ENCODE assay signal across 10 mouse cellular contexts in genomic region chr11:90195756-90196520, GRCm38 (mm10). TPM values are rescaled to one million over a fixed set of nuclear protein-coding genes. Genes with fewer than 3 reads are reported as not detected.
DNase-seq lines count a peak whose midpoint lies in the region; ATAC-seq and TF ChIP-seq lines count a peak whose summit lies in the region.
"Had no signal": no experiment of that assay in that cellular context is flagged by ENCODE, and none has a peak within 500 bp of the region (broad histone marks: within the 10 kb centered on the region; RNA-seq: fewer than 3 reads in every experiment).

No protein-coding gene starts in this region.

- peak; percentile 38 for DNase-seq in hindbrain, postnatal 0 days (ENCODE audit: low spot score)
- no peak for DNase-seq in hindbrain, embryonic 11.5 days (ENCODE audit: low spot score)
- DNase-seq in lung, postnatal 14 days, result peak; percentile 5
- DNase-seq in lung, adult 18-20 months, result no peak
- peak; percentile 64 for DNase-seq in adipocyte (ENCODE audit: low spot score)
- no peak for DNase-seq in frontal cortex, postnatal 10 days (ENCODE audit: low spot score in 2 of 2)
- DNase-seq: spleen, adult 18-20 months had no signal

- no peak for ATAC-seq in hindbrain, postnatal 0 days
- no peak for ATAC-seq in hindbrain, embryonic 11.5 days (ENCODE audit: low FRiP score)
- peak; percentile 75 for ATAC-seq in intestine, embryonic 16.5 days

- 58% methylated on average over 11 of the region's 11 CpGs for WGBS in hindbrain, postnatal 0 days
- WGBS in hindbrain, embryonic 11.5 days, result 90% methylated on average over 11 of the region's 11 CpGs
- WGBS in intestine, embryonic 16.5 days, result 59% methylated on average over 11 of the region's 11 CpGs

- no peak overlapping the region for H3K4me2 ChIP-seq in hindbrain, postnatal 0 days (ENCODE audit: low read depth, low read length)
- no peak overlapping the region for H3K4me2 ChIP-seq in hindbrain, embryonic 11.5 days (replicated peaks; ENCODE audit: low read depth, low read length)
- peak overlapping the region; percentile 37; the same call in 1 of the 2 replicates for H3K4me2 ChIP-seq in intestine, embryonic 16.5 days (ENCODE audit: low read depth, low read length)
- H3K4me2 ChIP-seq: heart, embryonic 12.5 days; hindbrain, embryonic 15.5 days had no signal

- H3K9me3 ChIP-seq in hindbrain, postnatal 0 days (ENCODE audit: low read length), result no peaks in the 10 kb centered on the region
- no peaks in the 10 kb centered on the region for H3K9me3 ChIP-seq in hindbrain, embryonic 11.5 days (ENCODE audit: control insufficient read depth, low read length)
- 0 out of 2 replicates have a peak, but pooled peaks cover 4% of the 10 kb centered on the region for H3K9me3 ChIP-seq in intestine, embryonic 16.5 days (ENCODE audit: control insufficient read depth, low read length)
- H3K9me3 ChIP-seq: heart, embryonic 12.5 days; hindbrain, embryonic 15.5 days had no signal

- no peak for TF ChIP-seq CTCF in hindbrain, postnatal 0 days (IDR thresholded peaks at IDR 0.05; ENCODE audit: low read depth)

- no peak overlapping the region for H3K4me3 ChIP-seq in hindbrain, postnatal 0 days (ENCODE audit: low read length)
- H3K4me3 ChIP-seq in hindbrain, embryonic 11.5 days (ENCODE audit: low read depth, low read length), result no peak overlapping the region
- H3K4me3 ChIP-seq in intestine, embryonic 16.5 days (ENCODE audit: low read length), result no peak overlapping the region; the same call in 1 of the 2 replicates
- H3K4me3 ChIP-seq: heart, embryonic 12.5 days; hindbrain, embryonic 15.5 days had no signal

- no peaks in the 10 kb centered on the region for H3K27me3 ChIP-seq in hindbrain, postnatal 0 days (ENCODE audit: insufficient read depth, low read length)
- H3K27me3 ChIP-seq in hindbrain, embryonic 11.5 days (ENCODE audit: control insufficient read depth, insufficient read depth, low read length), result no peaks in the 10 kb centered on the region
- H3K27me3 ChIP-seq in intestine, embryonic 16.5 days (replicated peaks; ENCODE audit: control insufficient read depth, insufficient read depth, low read length), result no peaks in the 10 kb centered on the region
- H3K27me3 ChIP-seq: heart, embryonic 12.5 days; hindbrain, embryonic 15.5 days had no signal

- H3K36me3 ChIP-seq in hindbrain, postnatal 0 days (ENCODE audit: insufficient read depth, low read length), result no peaks in the 10 kb centered on the region
- H3K36me3 ChIP-seq in hindbrain, embryonic 11.5 days (ENCODE audit: control insufficient read depth, insufficient read depth, low read length), result no peaks in the 10 kb centered on the region
- H3K36me3 ChIP-seq in intestine, embryonic 16.5 days (ENCODE audit: control insufficient read depth, insufficient read depth, low read length), result no peaks in the 10 kb centered on the region
- H3K36me3 ChIP-seq: heart, embryonic 12.5 days; hindbrain, embryonic 15.5 days had no signal

- no peak overlapping the region for H3K27ac ChIP-seq in hindbrain, postnatal 0 days
- no peak overlapping the region for H3K27ac ChIP-seq in hindbrain, embryonic 11.5 days (ENCODE audit: low read depth, low read length)
- peak overlapping the region; percentile 48 for H3K27ac ChIP-seq in intestine, embryonic 16.5 days (ENCODE audit: low read length)
- H3K27ac ChIP-seq: hindbrain, embryonic 15.5 days had no signal

- H3K4me1 ChIP-seq in hindbrain, postnatal 0 days (ENCODE audit: insufficient read depth, low read length), result no peaks in the 10 kb centered on the region
- H3K4me1 ChIP-seq in hindbrain, embryonic 11.5 days (replicated peaks; ENCODE audit: control insufficient read depth, insufficient read depth, low read length), result no peaks in the 10 kb centered on the region
- peaks cover 3% of the 10 kb centered on the region; the same call in 1 of the 2 replicates for H3K4me1 ChIP-seq in intestine, embryonic 16.5 days (ENCODE audit: control insufficient read depth, insufficient read depth, low read length)
- H3K4me1 ChIP-seq: hindbrain, embryonic 15.5 days had no signal

- H3K9ac ChIP-seq in hindbrain, postnatal 0 days (replicated peaks; ENCODE audit: low read length), result no peak overlapping the region
- no peak overlapping the region for H3K9ac ChIP-seq in hindbrain, embryonic 11.5 days (ENCODE audit: low read depth, low read length)
- no peak overlapping the region for H3K9ac ChIP-seq in intestine, embryonic 16.5 days (ENCODE audit: low read depth, low read length)
- H3K9ac ChIP-seq: heart, embryonic 12.5 days; hindbrain, embryonic 15.5 days had no signal

RNA-seq across cellular contexts. Expression of gene Gm45716, which starts 8.5 kb away (rescaled TPM):
- 5.6 and 13.5 TPM in 2 replicates for total RNA-seq in hindbrain, postnatal 0 days (2014; rRNA removed)
- 22.2 and 22.9 TPM in 2 replicates for polyA plus RNA-seq in hindbrain, postnatal 0 days (2015; fragmentation: Nextera tagmentation; extraction: Ambion mirVana)
- polyA plus RNA-seq in hindbrain, embryonic 11.5 days (2014; fragmentation: Nextera tagmentation; extraction: Ambion mirVana), result 17.8 and 20.3 TPM in 2 replicates
- polyA plus RNA-seq in intestine, embryonic 16.5 days (2015; fragmentation: Nextera tagmentation; extraction: Ambion mirVana), result 9.4 and 9.7 TPM in 2 replicates

RNA-seq across cellular contexts. Expression of gene Mmd, which starts 53.3 kb away (rescaled TPM):
- total RNA-seq in hindbrain, postnatal 0 days (2014; rRNA removed), result 200 and 229 TPM in 2 replicates
- 97.2 and 101 TPM in 2 replicates for polyA plus RNA-seq in hindbrain, postnatal 0 days (2015; fragmentation: Nextera tagmentation; extraction: Ambion mirVana)
- 47.7 and 57.6 TPM in 2 replicates for polyA plus RNA-seq in hindbrain, embryonic 11.5 days (2014; fragmentation: Nextera tagmentation; extraction: Ambion mirVana)
- 47.7 and 49.4 TPM in 2 replicates for polyA plus RNA-seq in intestine, embryonic 16.5 days (2015; fragmentation: Nextera tagmentation; extraction: Ambion mirVana)

Comparison
In these comparisons a context has a peak if more than half of its experiments do, and no peak if none do; other contexts are left out.
1. DNase-seq: peak in hindbrain, postnatal 0 days (single experiment), lung, postnatal 14 days (single experiment) and adipocyte (single experiment); none in hindbrain, embryonic 11.5 days (single experiment), lung, adult 18-20 months (0 of 2) and frontal cortex, postnatal 10 days (0 of 2).